Mouse (Mus musculus): ENCODE measurements around the gene Tlr13.
A peak's percentile ranks its signal among the peaks of the same experiment; 100 is the strongest.

Tlr13 gene

DNA sequence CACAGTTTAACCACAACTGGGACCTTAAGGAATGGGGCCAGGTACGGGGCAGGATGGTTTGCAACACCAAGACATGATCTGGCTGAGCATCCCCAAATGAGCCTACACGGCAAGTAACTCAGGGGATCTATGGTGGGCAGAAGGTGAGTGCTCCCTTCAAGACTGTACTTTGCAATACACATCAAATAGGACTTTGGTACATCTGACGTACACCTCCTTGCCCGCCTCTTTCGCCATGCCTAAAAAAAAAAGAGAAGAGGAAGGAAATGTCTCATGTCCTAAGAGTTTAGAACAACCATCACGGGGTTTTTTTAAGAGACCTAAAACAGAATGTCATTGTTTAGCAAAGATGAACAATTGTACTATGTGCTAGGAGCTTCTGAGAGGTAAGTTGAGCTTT, at the start of gene Tlr13:
Gene Tlr13, plus strand, starts transcription at position 269 of the 400 bp plus-strand sequence.
- DNase-seq (ENCODE audit: low spot score) = no peak

- no peak for DNase-seq (ENCODE audit: low spot score)
Observed at GRCm38 (mm10) chrX:106105464-106105863, 37.5 kb upstream of the Tlr13 start.

- no peak for DNase-seq (ENCODE audit: low spot score)
Observed at GRCm38 (mm10) chrX:106113881-106114280, 29.1 kb upstream of the Tlr13 start.

DNA sequence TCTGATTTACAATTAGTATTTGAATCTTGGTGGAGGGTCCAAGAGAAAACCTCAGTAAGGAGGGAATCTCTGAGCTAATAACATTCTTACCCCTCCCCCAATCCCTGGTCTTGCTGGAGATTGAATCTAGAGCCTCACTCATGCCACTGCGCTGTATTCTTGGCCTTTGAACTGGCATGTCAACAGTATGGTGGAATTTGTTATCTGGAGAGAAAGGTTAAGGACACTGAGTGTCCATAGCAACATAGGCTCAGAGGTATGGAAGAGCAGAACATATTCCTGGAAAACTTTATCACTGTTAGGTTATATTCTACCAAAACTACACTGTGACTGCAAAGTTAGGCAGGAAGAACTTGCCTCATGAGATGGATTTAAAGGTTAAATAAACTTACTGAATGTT, 28.3 kb upstream of the Tlr13 start:
- no peak for DNase-seq (ENCODE audit: low spot score)

DNA sequence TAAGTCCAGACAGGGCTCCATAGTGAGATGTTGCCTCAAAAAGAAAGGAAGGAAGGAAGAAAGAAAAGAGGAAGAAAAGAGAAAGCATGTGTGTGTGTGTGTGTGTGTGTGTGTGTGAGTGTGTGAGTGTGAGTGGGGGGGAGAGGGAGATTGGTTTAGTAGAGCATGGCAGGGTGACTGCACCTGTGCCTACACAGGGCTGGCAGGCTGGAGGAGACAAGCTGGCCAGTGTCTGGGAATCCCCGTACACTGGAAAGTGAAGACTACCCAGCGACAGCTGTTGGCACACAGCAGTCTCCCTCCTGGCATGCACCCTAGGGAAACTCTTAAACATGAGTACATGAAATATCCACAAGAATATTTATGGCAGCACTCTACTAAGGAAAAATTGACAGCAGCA, 20.2 kb upstream of the Tlr13 start:
- no peak for DNase-seq (ENCODE audit: low spot score)

- DNase-seq (ENCODE audit: low spot score) = no peak
Observed at GRCm38 (mm10) chrX:106128283-106128682, 14.7 kb upstream of the Tlr13 start.

- no peak for DNase-seq (ENCODE audit: low spot score)
Observed at GRCm38 (mm10) chrX:106129877-106130276, 13.1 kb upstream of the Tlr13 start.

DNA sequence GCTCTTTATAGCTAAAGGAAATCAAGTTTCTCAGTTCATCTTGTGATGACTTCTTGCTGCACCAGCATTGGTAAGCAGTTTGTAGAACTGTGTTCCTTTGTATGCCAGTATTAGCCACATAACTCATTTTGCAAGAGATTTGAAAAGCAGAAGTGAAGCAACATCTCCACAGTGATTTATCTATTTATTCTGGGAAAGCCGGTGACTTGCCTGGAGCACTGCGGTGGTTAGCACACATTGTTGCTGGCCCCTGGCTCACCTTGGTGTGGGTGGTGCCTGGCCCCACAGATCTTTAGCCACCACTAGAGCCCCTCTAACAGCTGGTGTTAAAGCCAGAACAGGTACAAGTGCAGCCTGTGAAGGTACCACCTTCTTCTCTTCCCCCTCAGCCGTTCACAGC, 8.1 kb upstream of the Tlr13 start:
- no peak for DNase-seq (ENCODE audit: low spot score)

GRCm38 (mm10) chrX:106135484-106135883, 7.5 kb upstream of the Tlr13 start:
- no peak for DNase-seq (ENCODE audit: low spot score)

DNA sequence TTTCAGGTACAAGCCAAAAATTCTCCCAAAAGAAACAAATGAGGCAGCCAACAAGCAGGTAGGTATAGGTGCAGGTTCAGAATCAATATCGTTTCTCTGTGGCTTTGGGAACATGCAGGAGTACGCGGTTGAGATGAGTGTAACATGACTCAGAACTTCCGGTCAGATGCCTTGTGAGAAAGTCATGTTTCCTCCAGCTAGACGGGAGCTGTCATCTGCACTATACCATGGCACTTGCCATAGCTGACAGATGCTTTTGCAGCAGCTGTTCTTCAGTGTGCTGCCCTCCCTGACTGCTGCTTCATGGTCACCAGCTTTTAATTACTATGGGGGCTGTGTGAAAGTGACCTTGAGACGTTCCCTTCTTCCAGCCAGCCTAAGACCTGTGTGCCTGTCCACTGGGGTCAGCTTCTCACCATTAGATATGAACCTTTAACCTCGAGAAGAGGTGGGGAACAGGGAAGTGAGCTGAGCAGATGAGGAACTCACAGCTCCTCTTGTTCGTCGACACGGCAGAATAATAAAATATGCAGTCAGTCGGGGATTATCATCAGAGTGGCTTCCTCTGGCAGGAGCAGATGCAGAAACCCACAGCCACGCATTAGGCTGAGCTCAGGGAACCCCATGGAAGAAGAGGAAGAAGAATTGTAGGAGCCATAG, 7.0 kb upstream of the Tlr13 start:
- DNase-seq (ENCODE audit: low spot score) = no peak

DNA sequence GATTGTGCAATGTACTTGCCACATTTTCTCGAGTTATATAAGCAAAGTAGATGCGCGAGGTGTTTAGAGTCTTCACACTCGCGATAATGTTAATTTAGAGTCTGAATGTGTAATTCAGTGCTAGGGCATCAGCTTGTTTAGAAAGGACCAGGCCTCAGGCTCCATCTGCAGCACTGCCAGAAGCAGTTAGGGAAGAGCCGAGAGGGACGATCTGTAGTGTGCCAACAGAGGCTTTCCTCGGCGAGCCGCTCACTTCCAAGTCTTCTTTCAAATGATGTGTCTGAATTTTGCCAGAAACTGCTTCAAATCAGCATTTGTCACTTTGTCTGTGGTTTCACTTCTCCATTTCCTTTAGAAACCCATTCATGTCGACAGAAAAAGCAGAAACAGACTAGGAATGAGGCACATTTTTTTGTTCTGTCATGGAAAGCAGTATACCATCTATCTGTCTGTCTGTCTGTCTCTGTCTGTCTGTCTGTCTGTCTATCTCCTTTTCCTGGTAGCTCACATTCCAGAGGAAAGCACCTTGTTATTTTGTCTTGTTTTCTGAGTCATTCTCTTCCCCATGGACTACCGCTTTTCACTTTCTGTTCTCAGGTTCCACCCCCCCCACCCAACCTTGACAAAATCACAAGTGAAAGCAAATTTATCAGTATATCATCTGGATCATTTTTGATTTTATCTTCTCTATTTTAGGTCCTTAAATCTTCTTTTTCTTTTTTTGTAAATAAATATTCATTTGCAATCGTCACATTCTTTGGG, 3.5 kb upstream of the Tlr13 start:
- DNase-seq (ENCODE audit: low spot score) = no peak

GRCm38 (mm10) chrX:106148185-106148584, 5.2 kb downstream of the Tlr13 start:
- no peak for DNase-seq (ENCODE audit: low spot score)

DNA sequence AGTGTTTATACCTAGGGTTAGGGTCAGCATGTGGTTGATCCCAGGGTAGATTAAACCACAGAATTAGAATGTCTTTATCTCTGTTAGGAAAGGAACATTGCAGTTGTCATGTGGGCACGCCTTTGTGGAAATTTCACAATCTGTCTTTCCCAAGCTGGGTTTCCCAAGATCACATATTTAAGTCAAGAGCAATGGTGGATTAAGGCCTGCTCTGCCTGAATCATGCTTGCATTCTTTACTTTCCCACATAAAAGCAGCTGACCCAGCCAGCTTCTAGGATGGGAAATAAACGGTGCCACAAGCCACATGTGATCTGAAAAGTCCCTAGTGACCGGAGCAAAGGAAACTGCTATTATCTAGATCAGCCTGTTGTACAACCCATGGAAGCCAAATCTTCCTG, 6.5 kb downstream of the Tlr13 start:
- DNase-seq (ENCODE audit: low spot score) = no peak

DNA sequence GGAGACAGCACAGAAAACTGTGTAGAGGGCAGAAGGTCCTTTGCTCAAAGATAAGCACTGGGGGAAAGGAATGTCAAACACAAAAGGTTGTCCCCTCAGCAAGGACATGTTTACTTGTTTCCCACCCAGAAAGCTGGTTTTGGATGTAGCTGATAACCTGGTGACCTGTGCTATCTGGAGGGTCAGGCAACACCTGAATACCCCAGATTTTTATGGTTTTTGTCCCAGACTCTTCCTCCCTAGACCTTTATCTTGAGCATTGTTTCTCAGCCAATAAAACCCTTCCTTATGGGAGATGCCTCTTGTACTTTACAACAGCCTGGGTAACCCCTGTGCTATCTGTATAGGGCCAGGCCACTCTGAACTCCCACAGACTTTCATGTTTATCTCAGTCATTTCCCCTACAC, 11.2 kb downstream of the Tlr13 start:
- DNase-seq (ENCODE audit: low spot score) = no peak

DNA sequence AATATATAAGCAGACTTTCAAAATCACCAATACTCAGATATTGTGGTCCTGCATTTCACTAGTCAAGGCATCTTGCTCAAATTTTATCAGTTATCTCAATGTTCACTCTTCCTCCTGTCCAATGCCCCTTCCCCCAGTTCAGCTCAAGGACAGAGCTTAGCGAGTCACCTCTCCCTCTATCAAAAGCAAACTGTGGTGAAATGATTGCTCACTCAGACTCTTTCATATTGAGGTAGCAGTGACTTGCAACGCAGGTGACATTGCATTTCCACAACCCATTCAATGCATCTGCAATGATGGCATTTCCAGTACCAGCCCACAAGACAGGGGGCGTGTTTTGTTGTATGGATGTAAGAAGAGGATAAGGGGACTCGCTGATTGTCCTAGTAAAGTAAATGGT, 12.9 kb downstream of the Tlr13 start:
- no peak for DNase-seq (ENCODE audit: low spot score)

- no peak for DNase-seq (ENCODE audit: low spot score)
Observed at GRCm38 (mm10) chrX:106163995-106164394, 21.0 kb downstream of the Tlr13 start.

GRCm38 (mm10) chrX:106164555-106164954, 21.6 kb downstream of the Tlr13 start:
- no peak for DNase-seq (ENCODE audit: low spot score)

- no peak for DNase-seq (ENCODE audit: low spot score)
Observed at GRCm38 (mm10) chrX:106165089-106165488, 22.1 kb downstream of the Tlr13 start.

GRCm38 (mm10) chrX:106171106-106171852, 28.3 kb downstream of the Tlr13 start:
- peak; percentile 19 for DNase-seq (ENCODE audit: low spot score)

DNA sequence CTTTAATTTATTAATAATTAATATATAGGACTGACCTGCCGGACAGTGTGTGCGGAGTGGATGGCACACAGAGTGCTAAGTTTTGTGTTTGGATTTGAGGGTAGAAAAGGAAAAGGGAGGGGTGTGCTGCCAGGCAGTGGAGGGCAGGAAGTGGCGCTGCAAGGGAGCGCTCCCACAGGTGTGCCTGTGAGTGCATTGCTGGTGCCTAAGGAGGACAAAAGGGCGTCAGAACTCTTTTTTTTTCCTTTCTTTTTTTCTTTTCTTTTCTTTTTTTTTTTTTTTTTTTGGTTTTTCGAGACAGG, 28.8 kb downstream of the Tlr13 start:
- no peak for DNase-seq (ENCODE audit: low spot score)

GRCm38 (mm10) chrX:106176331-106176730, 33.3 kb downstream of the Tlr13 start:
- DNase-seq (ENCODE audit: low spot score) = no peak

- DNase-seq (ENCODE audit: low spot score) = no peak
Observed at GRCm38 (mm10) chrX:106184279-106184678, 41.3 kb downstream of the Tlr13 start.

GRCm38 (mm10) chrX:106185706-106186105, 42.7 kb downstream of the Tlr13 start:
- no peak for DNase-seq (ENCODE audit: low spot score)
